Mouse (Mus musculus): ENCODE measurements around the gene Duxf3. TPM values are rescaled to one million over a fixed set of nuclear protein-coding genes. Genes with fewer than 3 reads are reported as not detected.

Duxf3 gene
- polyA plus RNA-seq, 1 experiment from 2014 or later: not detected

Other genes starting within 250 kb of the Duxf3 start
- not detected in 2 replicates for gene AW822073, start 7.7 kb downstream of the Duxf3 start, polyA plus RNA-seq (2016; fragmentation: Nextera tagmentation; extraction: Ambion mirVana)
- not detected in 2 replicates for gene Gm4981, start 4.0 kb upstream of the Duxf3 start, polyA plus RNA-seq (2016; fragmentation: Nextera tagmentation; extraction: Ambion mirVana)
- 62.5 and 71.3 TPM in 2 replicates for gene Gcc2, start 22.8 kb upstream of the Duxf3 start, polyA plus RNA-seq (2016; fragmentation: Nextera tagmentation; extraction: Ambion mirVana)
- 107 TPM in 2 replicates for gene Lims1, start 90.8 kb upstream of the Duxf3 start, polyA plus RNA-seq (2016; fragmentation: Nextera tagmentation; extraction: Ambion mirVana)
- gene Ranbp2, start 214.2 kb upstream of the Duxf3 start, polyA plus RNA-seq (2016; fragmentation: Nextera tagmentation; extraction: Ambion mirVana): 29.3 and 30.4 TPM in 2 replicates